10 mouse cellular contexts compared by ENCODE assay signal in genomic region chr4:100335168-100335567, GRCm38 (mm10).
"Had no signal": no experiment of that assay in that cellular context is flagged by ENCODE, and none has a peak within 500 bp of the region (broad histone marks: within the 10 kb centered on the region; RNA-seq: fewer than 3 reads in every experiment).

No protein-coding gene starts in this region.

- H3K9ac ChIP-seq: limb, embryonic 15.5 days; liver, embryonic 14.5 days; midbrain, embryonic 15.5 days; neural tube, embryonic 13.5 days had no signal

- H3K27ac ChIP-seq: left cerebral cortex, adult 2 months; limb, embryonic 15.5 days; liver, embryonic 14.5 days; midbrain, embryonic 15.5 days; neural tube, embryonic 13.5 days had no signal

- H3K4me2 ChIP-seq: limb, embryonic 15.5 days; midbrain, embryonic 15.5 days; neural tube, embryonic 13.5 days had no signal

- H3K36me3 ChIP-seq: limb, embryonic 15.5 days; midbrain, embryonic 15.5 days; neural tube, embryonic 13.5 days had no signal

- H3K9me3 ChIP-seq: limb, embryonic 15.5 days; midbrain, embryonic 15.5 days; neural tube, embryonic 13.5 days had no signal

- DNase-seq: kidney, adult 11 months; kidney, postnatal 14 days; lung, adult 18-20 months; right cerebral cortex, postnatal 14 days; thymus, postnatal 36 days had no signal

- ATAC-seq: midbrain, embryonic 15.5 days had no signal

- H3K27me3 ChIP-seq: neural tube, embryonic 13.5 days had no signal

- H3K4me3 ChIP-seq: left cerebral cortex, adult 2 months; limb, embryonic 15.5 days; midbrain, embryonic 15.5 days; neural tube, embryonic 13.5 days had no signal

- H3K4me1 ChIP-seq: midbrain, embryonic 15.5 days; neural tube, embryonic 13.5 days had no signal
